Mouse (Mus musculus) limb, embryonic 10.5 days (tissue): ENCODE data around the gene Acoxl. TPM values are rescaled to one million over a fixed set of nuclear protein-coding genes. Genes with fewer than 3 reads are reported as not detected.
"Not testable (repeated sequence)": the region's sequence is repeated elsewhere in the genome, so short reads cannot be mapped to it uniquely, and the experiment has no call there.

ENCODE experiments used
- DNase-seq: peaks from one replicate; pipeline ENCODE4 v3.0.0-alpha.2; 2017; ENCODE audit warnings: low spot score
- H3K27ac ChIP-seq: fragments of 300-500 bp; sonication (generic); 2 replicates; pipeline ENCODE4 v1.5.1; 2016; ENCODE audit warnings: mild to moderate bottlenecking
- H3K27me3 ChIP-seq: fragments of 300-500 bp; sonication (generic); 2 replicates; pipeline ENCODE4 v1.6.1; 2016; ENCODE audit warnings: low read depth, mild to moderate bottlenecking; ENCODE audit not compliant: poor library complexity, severe bottlenecking
- H3K36me3 ChIP-seq: fragments of 300-500 bp; sonication (generic); 2 replicates; pipeline ENCODE4 v1.6.1; 2016; ENCODE audit warnings: mild to moderate bottlenecking, moderate library complexity
- H3K4me1 ChIP-seq: fragments of 300-500 bp; sonication (generic); 2 replicates; pipeline ENCODE4 v1.6.1; 2016
- H3K4me3 ChIP-seq: fragments of 300-500 bp; sonication (generic); 2 replicates; pipeline ENCODE4 v1.5.1; 2016; ENCODE audit warnings: mild to moderate bottlenecking, moderate library complexity
- H3K9me3 ChIP-seq: fragments of 300-500 bp; sonication (generic); replicated peaks from 2 replicates; pipeline ENCODE4 v1.6.1; 2016; ENCODE audit warnings: mild to moderate bottlenecking
- WGBS: fragments of 180-500 bp; shearing (Covaris S2); methylation state at CpG from one replicate; pipeline ENCODE4 v1.1.7; 2016; 5-methylcytosine and 5-hydroxymethylcytosine counted together
- polyA plus RNA-seq: library from polyadenylated mRNA; unstranded; fragments of >200 nt; fragmentation: Nextera tagmentation; extraction: Ambion mirVana; gene quantifications from 2 replicates; pipeline ENCODE4 v1.2.1, GENCODE M21; 2016

Gene Acoxl
- polyA plus RNA-seq, 1 experiment from 2014 or later = 0.20 TPM

GRCm38 (mm10) chr2:128085481-128085880 lies 246.8 kb downstream of the Acoxl start:
- no peak overlapping the region for H3K4me3 ChIP-seq

GRCm38 (mm10) chr2:128086301-128086886 lies 247.7 kb downstream of the Acoxl start:
- H3K4me3 ChIP-seq = no peak overlapping the region
- H3K9me3 ChIP-seq = no peaks in the 10 kb centered on the region
- peak; percentile 22 for DNase-seq
- no peaks in the 10 kb centered on the region for H3K36me3 ChIP-seq
- H3K27ac ChIP-seq = no peak overlapping the region
- H3K27me3 ChIP-seq = no peaks in the 10 kb centered on the region
- H3K4me1 ChIP-seq = peaks cover 10% of the 10 kb centered on the region; the same call in 1 of the 2 replicates
- WGBS = 72% methylated on average over 14 of the region's 14 CpGs

More at GRCm38 (mm10) chr2:128085481-128085880, 246.8 kb downstream of the Acoxl start:
- Histone ChIP-seq H3K27ac (no peak overlapping the region), H3K9me3 (no peaks in the 10 kb centered on the region), H3K27me3 (no peaks in the 10 kb centered on the region), H3K4me1 (peaks cover 10% of the 10 kb centered on the region; the same call in 1 of the 2 replicates), H3K36me3 (no peaks in the 10 kb centered on the region)
- DNase-seq = no peak
- WGBS = 98% methylated on average over 1 of the region's 1 CpGs

- Histone ChIP-seq H3K4me1 (peaks cover 10% of the 10 kb centered on the region; the same call in 1 of the 2 replicates), H3K4me3 (no peak overlapping the region), H3K9me3 (no peaks in the 10 kb centered on the region), H3K36me3 (no peaks in the 10 kb centered on the region), H3K27me3 (no peaks in the 10 kb centered on the region), H3K27ac (no peak overlapping the region)
- no peak for DNase-seq
- 90% methylated on average over 7 of the region's 7 CpGs for WGBS
Measured at GRCm38 (mm10) chr2:128086996-128087526, 248.4 kb downstream of the Acoxl start.

- Histone ChIP-seq H3K36me3 (no peaks in the 10 kb centered on the region), H3K27ac (no peak overlapping the region), H3K27me3 (no peaks in the 10 kb centered on the region), H3K4me1 (peaks cover 10% of the 10 kb centered on the region; the same call in 1 of the 2 replicates), H3K9me3 (no peaks in the 10 kb centered on the region), H3K4me3 (no peak overlapping the region)
- DNase-seq = no peak
- 86% methylated on average over 8 of the region's 8 CpGs for WGBS
Measured at GRCm38 (mm10) chr2:128087798-128088545, 249.3 kb downstream of the Acoxl start.

GRCm38 (mm10) chr2:128090283-128090885 lies 251.7 kb downstream of the Acoxl start:
- 91% methylated on average over 6 of the region's 6 CpGs for WGBS
- DNase-seq = no peak
- Histone ChIP-seq H3K36me3 (no peaks in the 10 kb centered on the region), H3K9me3 (no peaks in the 10 kb centered on the region), H3K27me3 (no peaks in the 10 kb centered on the region), H3K4me1 (peaks cover 10% of the 10 kb centered on the region; the same call in 1 of the 2 replicates), H3K27ac (no peak overlapping the region), H3K4me3 (no peak overlapping the region)

GRCm38 (mm10) chr2:128091431-128092369 lies 253.0 kb downstream of the Acoxl start:
- 83% methylated on average over 11 of the region's 11 CpGs for WGBS
- peak; percentile 15 for DNase-seq
- Histone ChIP-seq H3K4me3 (no peak overlapping the region), H3K9me3 (no peaks in the 10 kb centered on the region), H3K27me3 (no peaks in the 10 kb centered on the region), H3K36me3 (no peaks in the 10 kb centered on the region), H3K4me1 (0 out of 2 replicates have a peak, but pooled peaks cover 2% of the 10 kb centered on the region), H3K27ac (no peak overlapping the region)

- Histone ChIP-seq H3K27me3 (no peaks in the 10 kb centered on the region), H3K4me3 (no peak overlapping the region), H3K9me3 (no peaks in the 10 kb centered on the region), H3K27ac (no peak overlapping the region), H3K4me1 (no peaks in the 10 kb centered on the region), H3K36me3 (no peaks in the 10 kb centered on the region)
- no peak for DNase-seq
- 92% methylated on average over 2 of the region's 2 CpGs for WGBS
Measured at GRCm38 (mm10) chr2:128092451-128092850, 253.8 kb downstream of the Acoxl start.

GRCm38 (mm10) chr2:128094196-128094595 lies 255.5 kb downstream of the Acoxl start:
- no peaks in the 10 kb centered on the region for H3K9me3 ChIP-seq
- WGBS = 86% methylated on average over 5 of the region's 5 CpGs
- DNase-seq = peak; percentile 13
- H3K4me1 ChIP-seq = no peaks in the 10 kb centered on the region
- no peak overlapping the region for H3K4me3 ChIP-seq
- H3K36me3 ChIP-seq = no peaks in the 10 kb centered on the region
- no peaks in the 10 kb centered on the region for H3K27me3 ChIP-seq
- no peak overlapping the region for H3K27ac ChIP-seq

- Histone ChIP-seq H3K36me3 (no peaks in the 10 kb centered on the region), H3K27ac (no peak overlapping the region), H3K27me3 (no peaks in the 10 kb centered on the region), H3K9me3 (no peaks in the 10 kb centered on the region), H3K4me3 (no peak overlapping the region), H3K4me1 (no peaks in the 10 kb centered on the region)
- 79% methylated on average over 2 of the region's 2 CpGs for WGBS
- no peak for DNase-seq
Measured at GRCm38 (mm10) chr2:128094602-128095001, 255.9 kb downstream of the Acoxl start.

- 58% methylated on average over 1 of the region's 1 CpGs for WGBS
- no peaks in the 10 kb centered on the region for H3K9me3 ChIP-seq
- no peaks in the 10 kb centered on the region for H3K4me1 ChIP-seq
- H3K36me3 ChIP-seq = no peaks in the 10 kb centered on the region
- DNase-seq = no peak
- no peak overlapping the region for H3K27ac ChIP-seq
- no peak overlapping the region for H3K4me3 ChIP-seq
- no peaks in the 10 kb centered on the region for H3K27me3 ChIP-seq
Measured at GRCm38 (mm10) chr2:128095270-128095669, 256.6 kb downstream of the Acoxl start.

- DNase-seq = no peak
- H3K4me3 ChIP-seq = no peak overlapping the region
- no peaks in the 10 kb centered on the region for H3K36me3 ChIP-seq
- H3K27me3 ChIP-seq = no peaks in the 10 kb centered on the region
- WGBS = 83% methylated on average over 1 of the region's 1 CpGs
- no peak overlapping the region for H3K27ac ChIP-seq
- H3K9me3 ChIP-seq = no peaks in the 10 kb centered on the region
- H3K4me1 ChIP-seq = no peaks in the 10 kb centered on the region
Measured at GRCm38 (mm10) chr2:128096070-128096469, 257.4 kb downstream of the Acoxl start.

- H3K36me3 ChIP-seq, DNase-seq, H3K27me3 ChIP-seq, H3K27ac ChIP-seq, H3K9me3 ChIP-seq, H3K4me1 ChIP-seq, H3K4me3 ChIP-seq: not testable (repeated sequence)
- WGBS = 92% methylated on average over 4 of the region's 5 CpGs
Measured at GRCm38 (mm10) chr2:128098118-128098517, 259.4 kb downstream of the Acoxl start.
